Mouse (Mus musculus) lung, embryonic 16.5 days (tissue): ENCODE results near the gene Fas. TPM values are rescaled to one million over a fixed set of nuclear protein-coding genes. Genes with fewer than 3 reads are reported as not detected.

ENCODE experiments used
- ATAC-seq: fragments of 200-750 bp; cut with Nextera tagmentation; 2 replicates; pipeline ENCODE4 v1.8.0; 2017; ENCODE audit warnings: low read depth, mild to moderate bottlenecking, moderate library complexity
- H3K27ac ChIP-seq: fragments of 300-500 bp; sonication (generic); 2 replicates; pipeline ENCODE4 v1.5.1; 2014; ENCODE audit warnings: mild to moderate bottlenecking, control low read depth, low read length
- H3K27me3 ChIP-seq: fragments of 300-500 bp; sonication (generic); 2 replicates; pipeline ENCODE4 v1.6.1; 2014; ENCODE audit warnings: low read depth, low read length, mixed read lengths; ENCODE audit not compliant: control insufficient read depth, insufficient read depth
- H3K36me3 ChIP-seq: fragments of 300-500 bp; sonication (generic); 2 replicates; pipeline ENCODE4 v1.6.1; 2014; ENCODE audit warnings: low read length; ENCODE audit not compliant: control insufficient read depth, insufficient read depth
- H3K4me1 ChIP-seq: fragments of 300-500 bp; sonication (generic); replicated peaks from 2 replicates; pipeline ENCODE4 v1.6.1; 2014; ENCODE audit warnings: low read length, mixed read lengths; ENCODE audit not compliant: control insufficient read depth, insufficient read depth
- H3K4me2 ChIP-seq: fragments of 300-500 bp; sonication (generic); 2 replicates; pipeline ENCODE4 v1.6.1; 2014; ENCODE audit warnings: low read depth, low read length, control low read depth
- H3K4me3 ChIP-seq: fragments of 300-500 bp; sonication (generic); 2 replicates; pipeline ENCODE4 v1.5.1; 2014; ENCODE audit warnings: mild to moderate bottlenecking, low read length, control low read depth
- H3K9ac ChIP-seq: fragments of 300-500 bp; sonication (generic); 2 replicates; pipeline ENCODE4 v1.6.1; 2014; ENCODE audit warnings: low read length, control low read depth
- H3K9me3 ChIP-seq: fragments of 300-500 bp; sonication (generic); 2 replicates; pipeline ENCODE4 v1.6.1; 2016; ENCODE audit warnings: low read length; ENCODE audit not compliant: control insufficient read depth
- WGBS: fragments of 180-500 bp; shearing (Covaris S2); extraction: QIAGEN DNeasy Blood & Tissue Kit; methylation state at CpG from one replicate; pipeline ENCODE4 v1.1.7; 2014; 5-methylcytosine and 5-hydroxymethylcytosine counted together
- polyA plus RNA-seq: library from polyadenylated mRNA; unstranded; fragments of >200 nt; fragmentation: Nextera tagmentation; extraction: Ambion mirVana; gene quantifications from 2 replicates; pipeline ENCODE4 v1.2.1, GENCODE M21; 2015

Gene Fas
- 14.2 and 18.1 TPM in 2 replicates for polyA plus RNA-seq

GRCm38 (mm10) chr19:34289948-34290789, at the start of gene Fas:
TSS of gene Fas (plus strand) at chr19:34290666.
- Histone ChIP-seq H3K4me3 (peak within 1 kb of the TSS; percentile 58), H3K27ac (peak within 1 kb of the TSS; percentile 68)

GRCm38 (mm10) chr19:34241247-34241915, 49.1 kb upstream of the Fas start:
- ATAC-seq: no peak
- H3K36me3 ChIP-seq: peaks cover 7% of the 10 kb centered on the region; the same call in 1 of the 2 replicates
- no peaks in the 10 kb centered on the region for H3K4me1 ChIP-seq
- no peak overlapping the region for H3K27ac ChIP-seq
- WGBS: 63% methylated on average over 15 of the region's 15 CpGs
- H3K9ac ChIP-seq: no peak overlapping the region
- no peak overlapping the region for H3K4me3 ChIP-seq
- no peak overlapping the region for H3K4me2 ChIP-seq
- no peaks in the 10 kb centered on the region for H3K9me3 ChIP-seq
- H3K27me3 ChIP-seq: no peaks in the 10 kb centered on the region

More at GRCm38 (mm10) chr19:34289948-34290789, at the start of gene Fas:
- Histone ChIP-seq H3K9ac (peak within 1 kb of the TSS; percentile 67), H3K27me3 (no peaks in the 10 kb centered on the region), H3K9me3 (no peaks in the 10 kb centered on the region), H3K36me3 (no peaks in the 10 kb centered on the region), H3K4me2 (peak within 1 kb of the TSS; percentile 88), H3K4me1 (peaks cover 9% of the 10 kb centered on the region)
- WGBS: 2% methylated on average over 18 of the region's 19 CpGs
- peak; percentile 97 for ATAC-seq

- H3K27me3 ChIP-seq: no peaks in the 10 kb centered on the region
- H3K9me3 ChIP-seq: no peaks in the 10 kb centered on the region
- no peak overlapping the region for H3K27ac ChIP-seq
- no peak overlapping the region for H3K9ac ChIP-seq
- no peak for ATAC-seq
- no peak overlapping the region for H3K4me2 ChIP-seq
- H3K36me3 ChIP-seq: peaks cover 7% of the 10 kb centered on the region; the same call in 1 of the 2 replicates
- no peak overlapping the region for H3K4me3 ChIP-seq
- no peaks in the 10 kb centered on the region for H3K4me1 ChIP-seq
These were observed 47.5 kb upstream of the Fas start for GRCm38 (mm10) chr19:34242925-34243324.

- H3K4me3 ChIP-seq: no peak overlapping the region
- H3K27ac ChIP-seq: no peak overlapping the region
- H3K9me3 ChIP-seq: no peaks in the 10 kb centered on the region
- H3K9ac ChIP-seq: no peak overlapping the region
- H3K27me3 ChIP-seq: no peaks in the 10 kb centered on the region
- 9% methylated on average over 6 of the region's 6 CpGs for WGBS
- ATAC-seq: peak; percentile 63; the same call in 1 of the 2 replicates
- no peak overlapping the region for H3K4me2 ChIP-seq
- peaks cover 7% of the 10 kb centered on the region; the same call in 1 of the 2 replicates for H3K36me3 ChIP-seq
- H3K4me1 ChIP-seq: no peaks in the 10 kb centered on the region
These were observed 46.4 kb upstream of the Fas start for GRCm38 (mm10) chr19:34244056-34244455.

- Histone ChIP-seq H3K4me2 (no peak overlapping the region), H3K4me3 (no peak overlapping the region), H3K36me3 (peaks cover 1% of the 10 kb centered on the region; the same call in 1 of the 2 replicates), H3K4me1 (no peaks in the 10 kb centered on the region; the same call in none of the 2 replicates), H3K27me3 (no peaks in the 10 kb centered on the region), H3K9ac (no peak overlapping the region), H3K9me3 (no peaks in the 10 kb centered on the region), H3K27ac (no peak overlapping the region)
- ATAC-seq: no peak
- WGBS: 65% methylated on average over 5 of the region's 5 CpGs
These were observed 41.9 kb upstream of the Fas start for GRCm38 (mm10) chr19:34248558-34248957.

- no peak for ATAC-seq
- Histone ChIP-seq H3K27me3 (no peaks in the 10 kb centered on the region), H3K9me3 (no peaks in the 10 kb centered on the region), H3K36me3 (no peaks in the 10 kb centered on the region), H3K4me1 (no peaks in the 10 kb centered on the region; the same call in none of the 2 replicates), H3K9ac (no peak overlapping the region), H3K4me3 (no peak overlapping the region), H3K4me2 (no peak overlapping the region), H3K27ac (no peak overlapping the region)
- 89% methylated on average over 4 of the region's 4 CpGs for WGBS
These were observed 39.8 kb upstream of the Fas start for GRCm38 (mm10) chr19:34250621-34251020.

- Histone ChIP-seq H3K27ac (no peak overlapping the region), H3K4me1 (peaks cover 3% of the 10 kb centered on the region), H3K36me3 (no peaks in the 10 kb centered on the region), H3K27me3 (no peaks in the 10 kb centered on the region), H3K4me3 (no peak overlapping the region), H3K4me2 (peak overlapping the region; percentile 13; the same call in 1 of the 2 replicates), H3K9ac (no peak overlapping the region), H3K9me3 (no peaks in the 10 kb centered on the region)
- WGBS: 66% methylated on average over 2 of the region's 2 CpGs
- ATAC-seq: no peak
These were observed 38.6 kb upstream of the Fas start for GRCm38 (mm10) chr19:34251900-34252299.

GRCm38 (mm10) chr19:34252450-34252849, 38.0 kb upstream of the Fas start:
- Histone ChIP-seq H3K4me3 (peak overlapping the region; percentile 8; the same call in 1 of the 2 replicates), H3K4me2 (peak overlapping the region; percentile 13; the same call in 1 of the 2 replicates), H3K4me1 (peaks cover 3% of the 10 kb centered on the region), H3K36me3 (no peaks in the 10 kb centered on the region), H3K27me3 (no peaks in the 10 kb centered on the region), H3K27ac (no peak overlapping the region), H3K9me3 (no peaks in the 10 kb centered on the region), H3K9ac (0 out of 2 replicates have a peak overlapping the region, but pooled peaks have one; percentile 5)
- 46% methylated on average over 9 of the region's 9 CpGs for WGBS
- ATAC-seq: no peak
